Mouse (Mus musculus) brain, adult 2 months (tissue): ENCODE results near the gene Gm10271.

Source experiments
- DNase-seq: peaks from one replicate; pipeline ENCODE4 v3.0.0; 2011; ENCODE audit warnings: low read depth, low spot score

The Gm10271 gene

GRCm38 (mm10) chr10:116978841-116979240 is 6.4 kb upstream of the Gm10271 start:
- DNase-seq = no peak

GRCm38 (mm10) chr10:116977858-116978257 is 5.4 kb upstream of the Gm10271 start:
- DNase-seq = no peak

GRCm38 (mm10) chr10:116977455-116977854 is 5.0 kb upstream of the Gm10271 start:
- DNase-seq = no peak

- no peak for DNase-seq
Measured at GRCm38 (mm10) chr10:116968741-116969140, 3.7 kb downstream of the Gm10271 start.

- no peak for DNase-seq
Measured at GRCm38 (mm10) chr10:116966065-116966464, 6.3 kb downstream of the Gm10271 start.

- no peak for DNase-seq
Measured at GRCm38 (mm10) chr10:116965297-116965696, 7.1 kb downstream of the Gm10271 start.

- DNase-seq = no peak
Measured at GRCm38 (mm10) chr10:116964571-116964970, 7.8 kb downstream of the Gm10271 start.

GRCm38 (mm10) chr10:116964084-116964483 is 8.3 kb downstream of the Gm10271 start:
- DNase-seq = no peak

- no peak for DNase-seq
Measured at GRCm38 (mm10) chr10:116962803-116963202, 9.6 kb downstream of the Gm10271 start.

- DNase-seq = no peak
Measured at GRCm38 (mm10) chr10:116962152-116962551, 10.3 kb downstream of the Gm10271 start.

- DNase-seq = peak; percentile 43
Measured at GRCm38 (mm10) chr10:116957867-116958551, 14.4 kb downstream of the Gm10271 start.

GRCm38 (mm10) chr10:116956483-116957158 is 15.8 kb downstream of the Gm10271 start:
- peak; percentile 47 for DNase-seq

- DNase-seq = no peak
Measured at GRCm38 (mm10) chr10:116955191-116955590, 17.2 kb downstream of the Gm10271 start.

- DNase-seq = no peak
Measured at GRCm38 (mm10) chr10:116950886-116951285, 21.5 kb downstream of the Gm10271 start.

GRCm38 (mm10) chr10:116950009-116950769 is 22.2 kb downstream of the Gm10271 start, which contains the start of gene Rab3ip:
TSS of gene Rab3ip (minus strand) at chr10:116950769.
- peak; percentile 93 for DNase-seq

GRCm38 (mm10) chr10:116949111-116950008 is 23.0 kb downstream of the Gm10271 start:
- DNase-seq = peak; percentile 38

GRCm38 (mm10) chr10:116948414-116948813 is 24.0 kb downstream of the Gm10271 start:
- DNase-seq = no peak

- DNase-seq = no peak
Measured at GRCm38 (mm10) chr10:116944940-116945339, 27.5 kb downstream of the Gm10271 start.

- no peak for DNase-seq
Measured at GRCm38 (mm10) chr10:116944144-116944543, 28.3 kb downstream of the Gm10271 start.

GRCm38 (mm10) chr10:116943025-116943424 is 29.4 kb downstream of the Gm10271 start:
- DNase-seq = no peak

- DNase-seq = no peak
Measured at GRCm38 (mm10) chr10:116935028-116935427, 37.4 kb downstream of the Gm10271 start.
